Mouse (Mus musculus): ENCODE data around the gene Mthfd1l. TPM values are rescaled to one million over a fixed set of nuclear protein-coding genes. Genes with fewer than 3 reads are reported as not detected.

Gene Mthfd1l
- polyA plus RNA-seq, 1 experiment = 53.6 TPM

DNA sequence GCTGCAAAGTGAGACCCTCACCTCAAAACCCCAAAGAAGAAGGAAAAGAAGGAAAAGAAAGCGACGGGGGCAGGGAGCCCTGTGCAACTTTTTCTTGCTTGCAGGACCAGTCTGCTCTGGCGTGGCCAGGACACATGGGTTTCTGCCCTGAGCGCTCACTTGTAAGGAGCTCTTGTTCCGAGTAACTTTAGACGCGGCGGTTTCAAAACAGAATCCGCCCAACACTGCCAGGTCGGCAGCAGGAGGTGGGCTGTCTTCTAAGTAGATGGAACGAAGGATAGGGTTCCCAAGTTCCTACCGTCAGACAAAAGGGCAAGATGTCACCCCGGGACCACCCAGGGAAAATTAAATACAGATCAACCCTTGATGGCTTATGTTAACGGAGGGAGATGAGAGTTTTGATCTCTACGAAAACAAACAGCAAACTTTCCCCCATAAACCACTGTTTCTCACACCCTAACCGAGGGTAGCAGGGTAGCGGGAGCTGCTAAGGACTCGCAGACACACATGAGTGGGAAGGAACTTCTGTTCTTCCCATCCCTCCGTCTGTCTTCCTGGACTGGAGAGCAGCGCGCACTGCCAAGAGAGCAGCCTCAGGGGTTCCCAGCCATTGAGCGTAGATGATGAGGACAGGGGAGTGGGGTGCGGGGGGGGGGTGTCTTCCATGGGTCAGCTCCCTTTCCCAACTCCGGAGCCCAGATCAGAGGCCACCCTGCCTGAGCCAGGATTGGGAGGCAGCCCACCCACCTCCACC lies 237.6 kb downstream of the Mthfd1l start:
- Histone ChIP-seq H3K36me3 (ENCODE audit: control insufficient read depth, insufficient read depth, low read length, poor library complexity, severe bottlenecking) (no peaks in the 10 kb centered on the region), H3K27me3 (ENCODE audit: control insufficient read depth, insufficient read depth, low read length, poor library complexity, severe bottlenecking) (no peaks in the 10 kb centered on the region; the same call in 1 of the 2 replicates), H3K27ac (ENCODE audit: insufficient read depth, low read length) (no peak overlapping the region), H3K4me3 (ENCODE audit: low read depth, low read length) (peak overlapping the region; percentile 12; the same call in 1 of the 2 replicates), H3K9ac (ENCODE audit: low read depth, poor library complexity, severe bottlenecking) (peak overlapping the region; percentile 10; the same call in 1 of the 2 replicates), H3K4me1 (ENCODE audit: control insufficient read depth, insufficient read depth, low read length) (no peaks in the 10 kb centered on the region), H3K9me3 (replicated peaks; ENCODE audit: control insufficient read depth, insufficient read depth, low read length, poor library complexity, severe bottlenecking) (peaks cover 10% of the 10 kb centered on the region)
- TF ChIP-seq POLR2A (IDR thresholded peaks at IDR 0.05; ENCODE audit: insufficient read depth, low read length) = no peak
- no peak for TF ChIP-seq CTCF (IDR thresholded peaks at IDR 0.05; ENCODE audit: low read depth, low read length)
- no peak for TF ChIP-seq EP300 (IDR thresholded peaks at IDR 0.05; ENCODE audit: insufficient read depth, low read depth, low read length)

DNA sequence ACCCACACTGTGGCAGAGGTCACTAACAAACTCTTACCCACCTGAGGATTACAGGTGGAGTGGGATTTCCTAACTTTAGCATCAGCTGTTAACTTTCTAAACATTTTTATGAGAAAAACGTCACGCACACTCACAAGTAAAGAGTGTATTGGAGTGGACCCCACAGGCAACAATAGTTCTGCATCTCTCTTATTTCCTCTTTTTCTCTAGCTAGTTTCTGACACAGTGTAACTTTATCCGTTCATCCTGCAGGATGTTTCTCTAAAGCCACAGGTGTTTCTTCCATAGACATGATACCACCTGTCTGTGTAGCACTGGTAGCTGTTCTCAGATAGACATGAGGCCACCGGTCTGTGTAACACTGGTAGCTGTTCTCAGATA lies 238.1 kb downstream of the Mthfd1l start:
- no peak overlapping the region for H3K9ac ChIP-seq (ENCODE audit: low read depth, poor library complexity, severe bottlenecking)
- H3K4me3 ChIP-seq (ENCODE audit: low read depth, low read length) = no peak overlapping the region
- H3K27ac ChIP-seq (ENCODE audit: insufficient read depth, low read length) = no peak overlapping the region
- peaks cover 10% of the 10 kb centered on the region for H3K9me3 ChIP-seq (replicated peaks; ENCODE audit: control insufficient read depth, insufficient read depth, low read length, poor library complexity, severe bottlenecking)
- TF ChIP-seq POLR2A (IDR thresholded peaks at IDR 0.05; ENCODE audit: insufficient read depth, low read length) = no peak
- TF ChIP-seq CTCF (IDR thresholded peaks at IDR 0.05; ENCODE audit: low read depth, low read length) = no peak
- TF ChIP-seq EP300 (IDR thresholded peaks at IDR 0.05; ENCODE audit: insufficient read depth, low read depth, low read length) = no peak
- H3K36me3 ChIP-seq (ENCODE audit: control insufficient read depth, insufficient read depth, low read length, poor library complexity, severe bottlenecking) = no peaks in the 10 kb centered on the region
- no peaks in the 10 kb centered on the region; the same call in 1 of the 2 replicates for H3K27me3 ChIP-seq (ENCODE audit: control insufficient read depth, insufficient read depth, low read length, poor library complexity, severe bottlenecking)
- no peaks in the 10 kb centered on the region for H3K4me1 ChIP-seq (ENCODE audit: control insufficient read depth, insufficient read depth, low read length)

Other genes with a start within 250 kb of the Mthfd1l start
- gene Plekhg1, start 232.8 kb upstream of the Mthfd1l start, polyA plus RNA-seq (2011; ENCODE audit: insufficient read depth, insufficient read length, low read depth, missing spikeins) = 18.9 and 22.1 TPM in 2 replicates